Mouse (Mus musculus) MEL (cell line): ENCODE results near the gene Kank1. TPM values are rescaled to one million over a fixed set of nuclear protein-coding genes. Genes with fewer than 3 reads are reported as not detected.

ENCODE experiments used
- DNase-seq: peaks from one replicate; pipeline ENCODE4 v3.0.0; 2011; ENCODE audit warnings: low read depth, low spot score
- H3K27ac ChIP-seq: 2 replicates; pipeline ENCODE4 v1.5.1; 2012; ENCODE audit warnings: low read depth, mild to moderate bottlenecking, control low read depth, low read length, moderate library complexity; ENCODE audit not compliant: control insufficient read depth
- H3K27me3 ChIP-seq, 2 experiments: fragments of 150-350 bp in 1 of 2; sonication (generic) in 1 of 2; 2 replicates each; pipeline ENCODE4 v1.6.1; 2012; ENCODE audit warnings: low read length in 2 of 2, mild to moderate bottlenecking in 2 of 2, improper control_type of control experiment in 1 of 2, moderate library complexity in 1 of 2; ENCODE audit not compliant: insufficient read depth in 2 of 2, control insufficient read depth in 1 of 2
- H3K36me3 ChIP-seq, 2 experiments: 2 replicates each; pipeline ENCODE4 v1.6.1; 2012 to 2014; ENCODE audit warnings: low read length in 2 of 2, improper control_type of control experiment in 1 of 2, inconsistent platforms in 1 of 2, mild to moderate bottlenecking in 1 of 2; ENCODE audit not compliant: insufficient read depth in 2 of 2, control insufficient read depth in 1 of 2
- H3K4me1 ChIP-seq, 2 experiments: fragments of 150-350 bp in 1 of 2; sonication (generic) in 1 of 2; 2 replicates each; pipeline ENCODE4 v1.6.1; 2012; ENCODE audit warnings: low read length in 2 of 2, improper control_type of control experiment in 1 of 2, mild to moderate bottlenecking in 1 of 2; ENCODE audit not compliant: insufficient read depth in 2 of 2, control insufficient read depth in 1 of 2
- H3K4me3 ChIP-seq, 2 experiments: fragments of 150-350 bp in 1 of 2; sonication (generic) in 1 of 2; 2 replicates each; pipeline ENCODE4 v1.5.1; 2012; ENCODE audit warnings: low read depth in 2 of 2, low read length in 2 of 2, mild to moderate bottlenecking in 2 of 2, moderate library complexity in 2 of 2, control low read depth in 1 of 2, improper control_type of control experiment in 1 of 2; ENCODE audit not compliant: control insufficient read depth in 1 of 2, insufficient read depth in 1 of 2
- H3K79me2 ChIP-seq: 2 replicates; pipeline ENCODE4 v1.6.1; 2012; ENCODE audit warnings: mild to moderate bottlenecking, low read length, moderate library complexity; ENCODE audit not compliant: control insufficient read depth, poor library complexity, insufficient read depth
- H3K9ac ChIP-seq: 2 replicates; pipeline ENCODE4 v1.6.1; 2012; ENCODE audit warnings: low read depth, mild to moderate bottlenecking, control low read depth, low read length, moderate library complexity; ENCODE audit not compliant: control insufficient read depth, poor library complexity, severe bottlenecking
- H3K9me3 ChIP-seq: fragments of 150-350 bp; sonication (generic); replicated peaks from 2 replicates; pipeline ENCODE4 v1.6.1; 2012; ENCODE audit warnings: mild to moderate bottlenecking, low read length, improper control_type of control experiment, moderate library complexity; ENCODE audit not compliant: insufficient read depth
- CHD1 ChIP-seq: IDR thresholded peaks from 2 replicates; pipeline ENCODE4 v1.6.1; 2012; ENCODE audit warnings: low read depth, mild to moderate bottlenecking, inconsistent platforms, low read length, improper control_type of control experiment
- CHD2 ChIP-seq: IDR thresholded peaks from 2 replicates; pipeline ENCODE4 v1.6.1; 2011; ENCODE audit warnings: low read length, improper control_type of control experiment
- CTCF ChIP-seq, 3 experiments: IDR thresholded peaks in 2 of 3; conservative IDR thresholded peaks in 1 of 3; 2 replicates each; pipeline ENCODE4 v1.5.1; 2011 to 2012; ENCODE audit warnings: low read length in 3 of 3, low read depth in 2 of 3, mild to moderate bottlenecking in 2 of 3, improper control_type of control experiment in 1 of 3, inconsistent platforms in 1 of 3, mixed read lengths in 1 of 3, moderate library complexity in 1 of 3; ENCODE audit not compliant: control insufficient read depth in 1 of 3, insufficient read depth in 1 of 3, poor library complexity in 1 of 3, severe bottlenecking in 1 of 3
- ELF1 ChIP-seq: IDR thresholded peaks from 2 replicates; pipeline ENCODE4 v1.6.1; 2014; ENCODE audit warnings: low read depth, mild to moderate bottlenecking, inconsistent platforms, low read length, improper control_type of control experiment, moderate library complexity
- EP300 ChIP-seq, 2 experiments: IDR thresholded peaks; 2 replicates each; pipeline ENCODE4 v1.6.1; 2011; ENCODE audit warnings: improper control_type of control experiment in 2 of 2, low read length in 2 of 2, low read depth in 1 of 2, mild to moderate bottlenecking in 1 of 2
- GATA1 ChIP-seq: IDR thresholded peaks from 2 replicates; pipeline ENCODE4 v1.6.1; 2011; ENCODE audit warnings: low read depth, low read length, improper control_type of control experiment
- JUND ChIP-seq: IDR thresholded peaks from 2 replicates; pipeline ENCODE4 v1.6.1; 2011; ENCODE audit warnings: low read depth, mild to moderate bottlenecking, improper control_type of control experiment, low read length
- KAT2A ChIP-seq: conservative IDR thresholded peaks from 2 replicates; pipeline ENCODE4 v1.6.1; 2012; ENCODE audit warnings: low read depth, low read length, improper control_type of control experiment, inconsistent platforms
- MAFK ChIP-seq: IDR thresholded peaks from 2 replicates; pipeline ENCODE4 v1.6.1; 2011; ENCODE audit warnings: low read depth, mild to moderate bottlenecking, low read length, improper control_type of control experiment, borderline replicate concordance
- MAX ChIP-seq: IDR thresholded peaks from 2 replicates; pipeline ENCODE4 v1.6.1; 2011; ENCODE audit warnings: low read length, improper control_type of control experiment
- MXI1 ChIP-seq: IDR thresholded peaks from 2 replicates; pipeline ENCODE4 v1.6.1; 2011; ENCODE audit warnings: mild to moderate bottlenecking, low read depth, low read length, improper control_type of control experiment
- NRF1 ChIP-seq: IDR thresholded peaks from 2 replicates; pipeline ENCODE4 v1.6.1; 2014; ENCODE audit warnings: low read depth, mild to moderate bottlenecking, inconsistent platforms, low read length, improper control_type of control experiment, moderate library complexity; ENCODE audit not compliant: poor library complexity, insufficient read depth, severe bottlenecking
- POLR2AphosphoS5 ChIP-seq: IDR thresholded peaks from 2 replicates; pipeline ENCODE4 v1.6.1; 2012; ENCODE audit warnings: low read depth, borderline replicate concordance, mild to moderate bottlenecking, inconsistent platforms, low read length, moderate library complexity, mixed read lengths
- RAD21 ChIP-seq: IDR thresholded peaks from 2 replicates; pipeline ENCODE4 v1.6.1; 2011; ENCODE audit warnings: mild to moderate bottlenecking, low read depth, low read length, improper control_type of control experiment
- SIN3A ChIP-seq: IDR thresholded peaks from 2 replicates; pipeline ENCODE4 v1.6.1; 2012; ENCODE audit warnings: low read length, improper control_type of control experiment, inconsistent platforms
- SMC3 ChIP-seq: IDR thresholded peaks from 2 replicates; pipeline ENCODE4 v1.6.1; 2011; ENCODE audit warnings: low read depth, low read length, improper control_type of control experiment
- TBP ChIP-seq: IDR thresholded peaks from 2 replicates; pipeline ENCODE4 v1.8.0; 2011; ENCODE audit warnings: low read depth, low read length, improper control_type of control experiment
- UBTF ChIP-seq: IDR thresholded peaks from 2 replicates; pipeline ENCODE4 v1.6.1; 2012; ENCODE audit warnings: low read depth, mild to moderate bottlenecking, inconsistent platforms, low read length, improper control_type of control experiment, moderate library complexity, borderline replicate concordance; ENCODE audit not compliant: insufficient read depth
- USF1 ChIP-seq: IDR thresholded peaks from 2 replicates; pipeline ENCODE4 v1.6.1; 2014; ENCODE audit warnings: low read depth, mild to moderate bottlenecking, inconsistent platforms, low read length, improper control_type of control experiment, moderate library complexity
- USF2 ChIP-seq, 2 experiments: IDR thresholded peaks; 2 replicates each; pipeline ENCODE4 v1.6.1; 2011 to 2012; ENCODE audit warnings: improper control_type of control experiment in 2 of 2, low read length in 2 of 2, borderline replicate concordance in 1 of 2, inconsistent platforms in 1 of 2, low read depth in 1 of 2, mild to moderate bottlenecking in 1 of 2; ENCODE audit not compliant: insufficient read depth in 1 of 2
- ZC3H11A ChIP-seq: IDR thresholded peaks from 2 replicates; pipeline ENCODE4 v1.6.1; 2012; ENCODE audit warnings: low read depth, mild to moderate bottlenecking, inconsistent platforms, low read length, improper control_type of control experiment
- ZKSCAN1 ChIP-seq: IDR thresholded peaks from 2 replicates; pipeline ENCODE4 v1.6.1; 2012; ENCODE audit warnings: low read depth, mild to moderate bottlenecking, inconsistent platforms, low read length, improper control_type of control experiment, moderate library complexity
- ZMIZ1 ChIP-seq: IDR thresholded peaks from 2 replicates; pipeline ENCODE4 v1.6.1; 2012; ENCODE audit warnings: low read depth, mild to moderate bottlenecking, inconsistent platforms, low read length, improper control_type of control experiment, moderate library complexity
- ZNF384 ChIP-seq: IDR thresholded peaks from 2 replicates; pipeline ENCODE4 v1.6.1; 2012; ENCODE audit warnings: low read depth, mild to moderate bottlenecking, inconsistent platforms, low read length, improper control_type of control experiment
- polyA plus RNA-seq, 2 experiments: library from polyadenylated mRNA; stranded (reverse) in 1 of 2; unstranded in 1 of 2; fragments of >175 nt in 1 of 2; fragments of >200 nt in 1 of 2; gene quantifications; 2 replicates each; pipeline versions ENCODE4 v1.2.1 to v1.2.4; 2012; ENCODE audit warnings: low replicate concordance in 2 of 2, low read depth in 1 of 2; ENCODE audit not compliant: insufficient read length in 2 of 2, insufficient read depth in 1 of 2, missing spikeins in 1 of 2
- total RNA-seq: library from RNA; depleted of rRNA; stranded (reverse); fragments of 300-350 nt; gene quantifications from 2 replicates; pipeline ENCODE4 v1.2.3, GENCODE M21; 2012

Gene Kank1
- total and polyA plus RNA-seq, 3 experiments, result not detected

DNA sequence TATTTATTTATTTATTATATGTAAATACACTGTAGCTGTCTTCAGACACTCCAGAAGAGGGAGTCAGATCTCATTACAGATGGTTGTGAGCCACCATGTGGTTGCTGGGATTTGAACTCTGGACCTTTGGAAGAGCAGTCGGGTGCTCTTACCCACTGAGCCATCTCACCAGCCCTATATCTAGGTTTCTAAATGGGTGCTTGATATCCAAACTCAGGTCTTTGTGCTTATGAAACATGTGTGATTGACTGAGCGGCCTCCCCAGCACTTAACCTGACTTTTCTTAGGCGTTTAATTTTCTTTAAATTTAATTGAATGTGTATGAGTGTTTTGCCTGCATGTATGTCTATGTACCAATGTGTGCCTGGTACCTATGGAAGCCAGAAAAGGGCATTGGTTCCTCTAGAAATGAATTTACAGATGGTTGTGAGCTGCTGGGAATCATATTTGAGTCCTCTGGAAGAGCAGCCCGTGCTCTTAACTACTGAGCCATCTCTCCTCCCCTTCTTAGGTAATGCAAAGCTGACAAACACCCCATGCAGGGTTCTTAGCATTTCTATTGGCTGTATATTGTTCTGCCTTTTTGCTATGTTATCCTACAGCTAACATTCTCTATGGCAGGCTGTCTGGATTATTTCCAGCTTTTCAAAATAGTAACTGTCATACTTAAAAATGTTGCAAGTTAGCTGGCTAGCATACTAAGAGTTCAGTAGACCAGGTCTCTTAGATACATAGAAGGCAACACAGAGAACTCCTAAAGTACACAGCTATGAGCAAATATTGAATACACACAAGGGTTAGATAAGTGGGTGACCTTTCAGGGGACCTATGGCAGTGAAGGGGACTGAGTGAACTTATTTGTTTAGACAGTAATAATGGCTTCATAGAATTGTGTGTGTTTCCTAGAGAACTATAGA is 6.5 kb upstream of the Kank1 start:
- H3K36me3 ChIP-seq, result no peaks in the 10 kb centered on the region
- H3K27ac ChIP-seq, result no peak overlapping the region
- no peaks in the 10 kb centered on the region for H3K79me2 ChIP-seq
- TF ChIP-seq TBP (peak; percentile 93), ELF1 (no peak), USF1 (no peak), SIN3A (no peak), MAX (no peak), JUND (no peak), ZC3H11A (no peak), RAD21 (no peak)
- no peaks in the 10 kb centered on the region; a peak in 1 of 4 replicates for H3K27me3 ChIP-seq
- H3K9ac ChIP-seq, result no peak overlapping the region
- H3K4me3 ChIP-seq, result no peak overlapping the region
- no peaks in the 10 kb centered on the region for H3K9me3 ChIP-seq
- no peaks in the 10 kb centered on the region for H3K4me1 ChIP-seq
- DNase-seq, result peak; percentile 9

DNA sequence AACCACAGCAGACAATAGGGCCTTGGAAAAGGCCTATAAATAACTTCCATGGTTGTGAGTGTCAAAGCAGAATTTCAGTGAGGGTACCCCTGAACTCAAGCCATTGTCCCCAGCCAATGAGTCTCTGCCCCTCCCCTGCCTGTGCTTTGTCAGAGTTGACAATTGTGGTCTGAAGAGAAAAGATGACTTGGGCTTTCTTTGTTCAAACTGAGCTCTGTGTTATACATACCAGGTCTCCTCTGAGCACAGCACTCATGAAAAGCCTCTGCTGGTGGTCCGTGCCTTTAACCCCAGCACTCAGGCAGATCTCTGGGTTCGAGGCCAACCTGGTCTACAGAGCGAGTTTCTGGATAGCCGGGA is 5.8 kb upstream of the Kank1 start:
- no peak overlapping the region for H3K27ac ChIP-seq
- no peaks in the 10 kb centered on the region for H3K4me1 ChIP-seq
- no peak for DNase-seq
- H3K27me3 ChIP-seq, result no peaks in the 10 kb centered on the region; a peak in 2 of 4 replicates
- no peak overlapping the region for H3K9ac ChIP-seq
- H3K9me3 ChIP-seq, result no peaks in the 10 kb centered on the region
- no peak overlapping the region for H3K4me3 ChIP-seq
- no peaks in the 10 kb centered on the region for H3K79me2 ChIP-seq
- no peaks in the 10 kb centered on the region for H3K36me3 ChIP-seq
- TF ChIP-seq UBTF (no peak), GATA1 (no peak), EP300 (IDR thresholded peaks at IDR 0.05; ENCODE audit: low read depth in 1 of 2, low read length in 2 of 2) (no peak), USF2 (IDR thresholded peaks at IDR 0.05; ENCODE audit: borderline replicate concordance in 1 of 2, insufficient read depth in 1 of 2, low read depth in 1 of 2, low read length in 2 of 2) (no peak), ZMIZ1 (no peak), CHD2 (no peak), POLR2AphosphoS5 (no peak), ZKSCAN1 (no peak), SMC3 (no peak), CTCF (IDR thresholded peaks at IDR 0.05 in 2 of 3, conservative IDR thresholded peaks at IDR 0.05 in 1 of 3; ENCODE audit: control insufficient read depth in 1 of 3, insufficient read depth in 1 of 3, low read depth in 2 of 3, low read length in 3 of 3, poor library complexity in 1 of 3, severe bottlenecking in 1 of 3) (no peak), MAX (no peak), CHD1 (no peak), NRF1 (no peak), KAT2A (no peak), USF1 (no peak), MXI1 (no peak), MAFK (no peak), ZNF384 (no peak), RAD21 (no peak)
- TF ChIP-seq, all 39 proteins: peak for 0
